Comparison of ENCODE assay signal across 8 mouse cellular contexts in genomic region chr3:146682140-146682651, GRCm38 (mm10). TPM values are rescaled to one million over a fixed set of nuclear protein-coding genes. Genes with fewer than 3 reads are reported as not detected.
A peak's percentile ranks its signal among the peaks of the same experiment; 100 is the strongest.
DNase-seq lines count a peak whose midpoint lies in the region; ATAC-seq and TF ChIP-seq lines count a peak whose summit lies in the region.

No protein-coding gene starts in this region.

- no peaks in the 10 kb centered on the region; the same call in 1 of the 2 replicates for H3K27me3 ChIP-seq in intestine, postnatal 0 days (replicated peaks; ENCODE audit: control insufficient read depth, insufficient read depth, low read length)

- intact Hi-C loops in left cerebral cortex, postnatal 10 days (cut with DNase I) = loop anchor here (10.0 kb wide), 1 partner anchor 57 kb away; no protein-coding TSS in a partner anchor

- DNase-seq in cerebellum, adult 9-10 months = peak; percentile 18
- DNase-seq in cerebellum, adult 9-11 months = no peak
- DNase-seq in heart, adult 11 months = peak; percentile 92
- peak; percentile 71 to 73 for DNase-seq in left cerebral cortex, postnatal 10 days (ENCODE audit: extremely low spot score in 1 of 2, low spot score in 2 of 2)
- peak; percentile 72 for DNase-seq in right cerebral cortex, postnatal 4 days

- 34% methylated on average over 13 of the region's 13 CpGs for WGBS in intestine, postnatal 0 days

- peak overlapping the region; percentile 65 for H3K4me2 ChIP-seq in intestine, postnatal 0 days (replicated peaks; ENCODE audit: low read depth)

- TF ChIP-seq CTCF in intestine, postnatal 0 days (IDR thresholded peaks at IDR 0.05; ENCODE audit: low read depth) = no peak

- peak; percentile 48 for ATAC-seq in common myeloid progenitor, adult 5-6 weeks (replicated peaks; ENCODE audit: low read depth, poor library complexity, severe bottlenecking)
- ATAC-seq in intestine, postnatal 0 days = 0 out of 2 replicates have a peak, but pooled peaks have one; percentile 38
- ATAC-seq in megakaryocyte, adult 5-6 weeks (ENCODE audit: poor library complexity, severe bottlenecking) = peak; percentile 13; the same call in 1 of the 2 replicates

- peak overlapping the region; percentile 27 for H3K4me3 ChIP-seq in intestine, postnatal 0 days (ENCODE audit: low read depth, low read length)

- H3K9ac ChIP-seq in intestine, postnatal 0 days (ENCODE audit: low read depth, low read length) = peak overlapping the region; percentile 23; the same call in 1 of the 2 replicates

- no peaks in the 10 kb centered on the region for H3K36me3 ChIP-seq in intestine, postnatal 0 days (ENCODE audit: control insufficient read depth, insufficient read depth)

- H3K9me3 ChIP-seq in intestine, postnatal 0 days (ENCODE audit: control insufficient read depth) = no peaks in the 10 kb centered on the region

- H3K4me1 ChIP-seq in intestine, postnatal 0 days (replicated peaks; ENCODE audit: control insufficient read depth, insufficient read depth, low read length) = peaks cover 3% of the 10 kb centered on the region; the same call in 1 of the 2 replicates

- H3K27ac ChIP-seq in intestine, postnatal 0 days (ENCODE audit: low read depth, low read length) = no peak overlapping the region; the same call in 1 of the 2 replicates

RNA-seq across cellular contexts. Expression of gene Samd13, which starts 3.2 kb away (rescaled TPM):
- total RNA-seq in common myeloid progenitor, adult 5-6 weeks (2017) = 1.7 and 4.2 TPM in 2 replicates
- polyA plus RNA-seq in intestine, postnatal 0 days (2015; fragmentation: Nextera tagmentation; extraction: Ambion mirVana) = 0.07 and 0.14 TPM in 2 replicates
- total RNA-seq in left cerebral cortex, postnatal 10 days (2021) = 1 to 10 TPM in 1 of 2 experiments, under 1 TPM in 1; 0.43 to 1.3 TPM
- 1.7 TPM in 2 replicates for total RNA-seq in megakaryocyte, adult 5-6 weeks (2015)
- 1.1 and 2.1 TPM in 2 replicates for total RNA-seq in megakaryocyte, adult 5-6 weeks (2017)

RNA-seq across cellular contexts. Expression of gene 4930503B20Rik, which starts 31.1 kb away (rescaled TPM):
- 0.91 TPM in 1 of 2 replicates, not detected in the other for total RNA-seq in common myeloid progenitor, adult 5-6 weeks (2017)
- polyA plus RNA-seq in intestine, postnatal 0 days (2015; fragmentation: Nextera tagmentation; extraction: Ambion mirVana) = not detected in 2 replicates
- total RNA-seq in left cerebral cortex, postnatal 10 days (2021) = not detected
- 0.34 TPM in 1 of 2 replicates, not detected in the other for total RNA-seq in megakaryocyte, adult 5-6 weeks (2015)
- 0.51 TPM in 1 of 2 replicates, not detected in the other for total RNA-seq in megakaryocyte, adult 5-6 weeks (2017)
